Mouse (Mus musculus): Measurements from ENCODE around the gene Mier3. TPM values are rescaled to one million over a fixed set of nuclear protein-coding genes. Genes with fewer than 3 reads are reported as not detected.

Gene Mier3
- total RNA-seq, 2 experiments from 2014 or later = 28.3 to 30.7 TPM

Other genes with a start within 250 kb of the Mier3 start
- 10 to 100 TPM; 64.9 to 74.7 TPM for gene Gpbp1, start 190.9 kb upstream of the Mier3 start, total RNA-seq (2021)
- not detected for gene Gm49496, start 131.0 kb upstream of the Mier3 start, total RNA-seq (2021)
- gene Gm10198, start 88.2 kb upstream of the Mier3 start, total RNA-seq (2021) = not detected
- gene Map3k1, start 128.0 kb downstream of the Mier3 start, total RNA-seq (2021) = 10 to 100 TPM; 21.2 to 22.6 TPM

All from gastrocnemius, postnatal 4 days (tissue).